Mouse (Mus musculus) heart, postnatal 14 days (tissue): Measurements from ENCODE around the gene Fam83f. TPM values are rescaled to one million over a fixed set of nuclear protein-coding genes. Genes with fewer than 3 reads are reported as not detected.

Experiments
- DNase-seq, 2 experiments: peaks; one replicate each; pipeline ENCODE4 v3.0.0; 2021 to 2022
- intact Hi-C: fragments of 180-260 bp; cut with DNase I; formaldehyde crosslinking; loops from one replicate; pipeline ENCODE4 v1.15.1; 2025
- long read RNA-seq, 2 experiments: library from polyadenylated mRNA; stranded (forward); transcript quantifications; one replicate each; pipeline ENCODE4 v2.0.0; 2021
- total RNA-seq, 2 experiments: library from RNA; stranded (reverse); gene quantifications; 2 replicates each; pipeline ENCODE4 v1.2.3; 2021

Gene Fam83f
- under 1 TPM; 0.12 TPM for total RNA-seq
- long read RNA-seq, experiment 1: 0 reads
- long read RNA-seq, experiment 2: 0 reads

GRCm38 (mm10) chr15:80671295-80672252 is at the start of gene Fam83f:
TSS of gene Fam83f (plus strand) at chr15:80671847.
- peak; percentile 48 to 63 for DNase-seq
- intact Hi-C loops: no loop called here

GRCm38 (mm10) chr15:80623171-80623837 is 48.3 kb upstream of the Fam83f start:
- DNase-seq: no peak
- intact Hi-C loops: no loop called here

GRCm38 (mm10) chr15:80626472-80626871 is 45.2 kb upstream of the Fam83f start:
- intact Hi-C loops: no loop called here
- DNase-seq: no peak

GRCm38 (mm10) chr15:80630147-80630546 is 41.5 kb upstream of the Fam83f start:
- intact Hi-C loops: no loop called here

GRCm38 (mm10) chr15:80630711-80631110 is 40.9 kb upstream of the Fam83f start:
- intact Hi-C loops: no loop called here

More at GRCm38 (mm10) chr15:80630147-80630546, 41.5 kb upstream of the Fam83f start:
- DNase-seq: no peak

GRCm38 (mm10) chr15:80631311-80631710 is 40.3 kb upstream of the Fam83f start:
- no peak for DNase-seq
- intact Hi-C loops: no loop called here

More at GRCm38 (mm10) chr15:80630711-80631110, 40.9 kb upstream of the Fam83f start:
- DNase-seq: no peak

- no peak for DNase-seq
- intact Hi-C loops: no loop called here
Observed at GRCm38 (mm10) chr15:80632280-80632893, 39.3 kb upstream of the Fam83f start.

- intact Hi-C loops: loop anchor here (2.0 kb wide), 1 partner anchor 58 kb away; no protein-coding TSS in a partner anchor
- peak; percentile 16 to 48 for DNase-seq
Observed at GRCm38 (mm10) chr15:80634391-80635193, 37.1 kb upstream of the Fam83f start.

GRCm38 (mm10) chr15:80636757-80637372 is 34.8 kb upstream of the Fam83f start:
- intact Hi-C loops: no loop called here
- DNase-seq: no peak

GRCm38 (mm10) chr15:80639071-80639702 is 32.5 kb upstream of the Fam83f start:
- DNase-seq: no peak
- intact Hi-C loops: no loop called here

GRCm38 (mm10) chr15:80639874-80640273 is 31.8 kb upstream of the Fam83f start:
- no peak for DNase-seq
- intact Hi-C loops: loop anchor here (5.0 kb wide), 1 partner anchor 37 kb away; no protein-coding TSS in a partner anchor

GRCm38 (mm10) chr15:80641702-80642435 is 29.8 kb upstream of the Fam83f start:
- intact Hi-C loops: loop anchor here (5.0 kb wide), 1 partner anchor 35 kb away; no protein-coding TSS in a partner anchor
- DNase-seq: no peak

- no peak for DNase-seq
- intact Hi-C loops: no loop called here
Observed at GRCm38 (mm10) chr15:80645006-80645797, 26.4 kb upstream of the Fam83f start.

- intact Hi-C loops: no loop called here
- DNase-seq: peak in 1 of 2 experiments; percentile 11
Observed at GRCm38 (mm10) chr15:80648977-80649606, 22.6 kb upstream of the Fam83f start.

- DNase-seq: no peak
- intact Hi-C loops: no loop called here
Observed at GRCm38 (mm10) chr15:80650412-80650811, 21.2 kb upstream of the Fam83f start.

GRCm38 (mm10) chr15:80653865-80654264 is 17.8 kb upstream of the Fam83f start:
- intact Hi-C loops: no loop called here
- DNase-seq: no peak
